Mouse (Mus musculus) embryonic facial prominence, embryonic 15.5 days (tissue): ENCODE results near the gene Olfr1513. TPM values are rescaled to one million over a fixed set of nuclear protein-coding genes. Genes with fewer than 3 reads are reported as not detected.
"Not testable (repeated sequence)": the region's sequence is repeated elsewhere in the genome, so short reads cannot be mapped to it uniquely, and the experiment has no call there.

ENCODE experiments used
- ATAC-seq: fragments of 200-750 bp; cut with Nextera tagmentation; 2 replicates; pipeline ENCODE4 v1.8.0; 2017; ENCODE audit warnings: low read depth, moderate TSS enrichment; ENCODE audit not compliant: insufficient number of reproducible peaks, low FRiP score, low TSS enrichment
- H3K27ac ChIP-seq: fragments of 300-500 bp; sonication (generic); replicated peaks from 2 replicates; pipeline ENCODE4 v1.5.1; 2015; ENCODE audit warnings: mild to moderate bottlenecking, inconsistent platforms
- H3K27me3 ChIP-seq: fragments of 300-500 bp; sonication (generic); 2 replicates; pipeline ENCODE4 v1.6.1; 2015; ENCODE audit warnings: inconsistent platforms
- H3K36me3 ChIP-seq: fragments of 300-500 bp; sonication (generic); 2 replicates; pipeline ENCODE4 v1.6.1; 2015; ENCODE audit warnings: mild to moderate bottlenecking, inconsistent platforms
- H3K4me1 ChIP-seq: fragments of 300-500 bp; sonication (generic); 2 replicates; pipeline ENCODE4 v1.6.1; 2015; ENCODE audit warnings: inconsistent platforms
- H3K4me2 ChIP-seq: fragments of 300-500 bp; sonication (generic); replicated peaks from 2 replicates; pipeline ENCODE4 v1.6.1; 2015; ENCODE audit warnings: mild to moderate bottlenecking, inconsistent platforms
- H3K4me3 ChIP-seq: fragments of 300-500 bp; sonication (generic); replicated peaks from 2 replicates; pipeline ENCODE4 v1.5.1; 2015; ENCODE audit warnings: mild to moderate bottlenecking, inconsistent platforms
- H3K9ac ChIP-seq: fragments of 300-500 bp; sonication (generic); 2 replicates; pipeline ENCODE4 v1.6.1; 2015; ENCODE audit warnings: inconsistent platforms
- H3K9me3 ChIP-seq: fragments of 300-500 bp; sonication (generic); replicated peaks from 2 replicates; pipeline ENCODE4 v1.6.1; 2016; ENCODE audit warnings: inconsistent platforms
- WGBS: fragments of 180-500 bp; shearing (Covaris S2); methylation state at CpG from one replicate; pipeline ENCODE4 v1.1.7; 2015; 5-methylcytosine and 5-hydroxymethylcytosine counted together
- polyA plus RNA-seq: library from polyadenylated mRNA; unstranded; fragments of >200 nt; fragmentation: Nextera tagmentation; extraction: Ambion mirVana; gene quantifications from 2 replicates; pipeline ENCODE4 v1.2.1, GENCODE M21; 2015

Olfr1513 gene
- polyA plus RNA-seq, 1 experiment from 2014 or later: 0.31 TPM

- Histone ChIP-seq H3K36me3 (peaks cover 15% of the 10 kb centered on the region), H3K4me3 (no peak overlapping the region), H3K4me2 (no peak overlapping the region), H3K27me3 (no peaks in the 10 kb centered on the region), H3K27ac (no peak overlapping the region), H3K9me3 (no peaks in the 10 kb centered on the region), H3K4me1 (0 out of 2 replicates have a peak, but pooled peaks cover 3% of the 10 kb centered on the region), H3K9ac (no peak overlapping the region)
- WGBS: 95% methylated on average over 2 of the region's 2 CpGs
- no peak for ATAC-seq
Measured at GRCm38 (mm10) chr14:52306100-52306499, 50.1 kb downstream of the Olfr1513 start.

- 0 out of 2 replicates have a peak, but pooled peaks cover 3% of the 10 kb centered on the region for H3K4me1 ChIP-seq
- peak; percentile 95 for ATAC-seq
- H3K27me3 ChIP-seq: no peaks in the 10 kb centered on the region
- under 1% methylated on average over 46 of the region's 46 CpGs for WGBS
- peak within 1 kb of the TSS; percentile 72 for H3K4me2 ChIP-seq
- H3K36me3 ChIP-seq: peaks cover 17% of the 10 kb centered on the region
- peak within 1 kb of the TSS; percentile 77 for H3K4me3 ChIP-seq
- H3K9me3 ChIP-seq: no peaks in the 10 kb centered on the region
- H3K27ac ChIP-seq: peak within 1 kb of the TSS; percentile 98
- H3K9ac ChIP-seq: peak within 1 kb of the TSS; percentile 53
Measured at GRCm38 (mm10) chr14:52304644-52305271, 51.5 kb downstream of the Olfr1513 start, which contains the start of gene Mettl3. Mettl3 (minus strand) TSS chr14:52305128.

GRCm38 (mm10) chr14:52303517-52303916 is 52.7 kb downstream of the Olfr1513 start:
- not testable (repeated sequence) for H3K4me3 ChIP-seq, ATAC-seq, H3K27ac ChIP-seq, H3K4me2 ChIP-seq, H3K9me3 ChIP-seq, H3K4me1 ChIP-seq, H3K9ac ChIP-seq, H3K27me3 ChIP-seq
- 89% methylated on average over 3 of the region's 3 CpGs for WGBS
- peaks cover 19% of the 10 kb centered on the region for H3K36me3 ChIP-seq

Other genes with a start within 250 kb of the Olfr1513 start
- gene Rpgrip1, start 245.7 kb downstream of the Olfr1513 start, polyA plus RNA-seq: 57.0 and 59.8 TPM in 2 replicates
- 46.1 and 50.6 TPM in 2 replicates for gene Supt16, start 159.0 kb downstream of the Olfr1513 start, polyA plus RNA-seq
- 38.6 and 38.9 TPM in 2 replicates for gene Chd8, start 98.6 kb downstream of the Olfr1513 start, polyA plus RNA-seq
- 42.8 and 43.2 TPM in 2 replicates for gene Tox4, start 77.3 kb downstream of the Olfr1513 start, polyA plus RNA-seq
- 20.8 and 22.2 TPM in 2 replicates for gene Rab2b, start 76.9 kb downstream of the Olfr1513 start, polyA plus RNA-seq
- 42.1 and 44.2 TPM in 2 replicates for gene Mettl3, start 51.3 kb downstream of the Olfr1513 start, polyA plus RNA-seq
- gene Sall2, start 27.6 kb downstream of the Olfr1513 start, polyA plus RNA-seq: 15.0 and 16.0 TPM in 2 replicates
- gene Olfr1512, start 22.8 kb upstream of the Olfr1513 start, polyA plus RNA-seq: 0.17 and 0.25 TPM in 2 replicates
- gene Olfr1511, start 41.0 kb upstream of the Olfr1513 start, polyA plus RNA-seq: 0.26 and 0.35 TPM in 2 replicates
- 0.26 and 0.65 TPM in 2 replicates for gene Olfr1510, start 58.0 kb upstream of the Olfr1513 start, polyA plus RNA-seq
- gene Olfr1509, start 86.6 kb upstream of the Olfr1513 start, polyA plus RNA-seq: not detected in 2 replicates
- 0.20 TPM in 1 of 2 replicates, not detected in the other for gene Olfr1508, start 111.1 kb upstream of the Olfr1513 start, polyA plus RNA-seq
- not detected in 2 replicates for gene Olfr1507, start 139.3 kb upstream of the Olfr1513 start, polyA plus RNA-seq